ENCODE assay signal across 14 mouse cellular contexts in the genomic region with DNA sequence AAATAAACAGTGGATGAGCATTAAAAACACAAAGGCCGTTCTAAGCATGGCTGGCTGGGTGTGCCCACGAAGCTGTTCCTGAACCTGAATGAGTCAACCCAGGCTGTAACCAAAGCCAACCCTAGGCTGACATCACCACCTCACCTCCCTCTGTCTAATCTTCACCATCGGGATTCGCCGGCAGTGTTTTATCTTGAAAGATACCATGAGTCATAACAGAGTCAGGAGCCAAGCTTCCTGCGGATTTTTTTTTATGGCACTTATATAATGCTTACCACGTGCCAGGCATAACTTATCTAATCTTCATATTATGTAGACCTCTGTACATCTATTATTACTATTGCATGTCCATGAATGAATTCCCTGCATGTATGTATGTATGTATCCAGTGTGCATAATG. TPM values are rescaled to one million over a fixed set of nuclear protein-coding genes. Genes with fewer than 3 reads are reported as not detected.
A peak's percentile ranks its signal among the peaks of the same experiment; 100 is the strongest.
DNase-seq lines count a peak whose midpoint lies in the region; ATAC-seq and TF ChIP-seq lines count a peak whose summit lies in the region.
"Had no signal": no experiment of that assay in that cellular context is flagged by ENCODE, and none has a peak within 500 bp of the region (broad histone marks: within the 10 kb centered on the region; RNA-seq: fewer than 3 reads in every experiment).

No protein-coding gene starts in this region.

- in situ Hi-C loops in Patski (cut with MboI; ENCODE audit: low pct_unique_long_range_greater_than_20kb) = no loop called here

- H3K27me3 ChIP-seq in lung, embryonic 14.5 days (ENCODE audit: insufficient read depth, low read length) = no peaks in the 10 kb centered on the region
- H3K27me3 ChIP-seq in Patski = no peaks in the 10 kb centered on the region
- H3K27me3 ChIP-seq: heart, embryonic 12.5 days; lung, embryonic 15.5 days; midbrain, embryonic 15.5 days had no signal

- peaks cover 10% of the 10 kb centered on the region for H3K4me1 ChIP-seq in lung, embryonic 14.5 days (ENCODE audit: insufficient read depth)
- H3K4me1 ChIP-seq: midbrain, embryonic 15.5 days had no signal

- CTCF ChIA-PET in Patski (lab: Charles Lee) = interaction anchor here (1.5 to 1.7 kb wide), 2 partner anchors 9 to 14 kb away, joined by 5 to 6 read pairs; a partner anchor contains a TSS

- H3K9me3 ChIP-seq in lung, embryonic 14.5 days (ENCODE audit: low read depth, low read length) = no peaks in the 10 kb centered on the region
- H3K9me3 ChIP-seq: heart, embryonic 12.5 days; lung, embryonic 15.5 days; midbrain, embryonic 15.5 days had no signal

- peak; percentile 45 for DNase-seq in lung, embryonic 14.5 days
- no peak for DNase-seq in lung, postnatal 14 days
- DNase-seq in CD4-positive helper T cell, adult 2 months (ENCODE audit: low read depth, low spot score) = peak; percentile 18
- no peak for DNase-seq in Patski (ENCODE audit: low read depth, low spot score)
- DNase-seq in lung, postnatal 36 days = peak; percentile 47
- DNase-seq in kidney, postnatal 14 days = no peak
- DNase-seq in gastrocnemius, postnatal 4 days (ENCODE audit: low spot score in 2 of 2) = no peak
- DNase-seq: kidney, postnatal 10 days; thymus, postnatal 4 days had no signal

- H3K36me3 ChIP-seq in lung, embryonic 14.5 days (ENCODE audit: insufficient read depth) = no peaks in the 10 kb centered on the region
- H3K36me3 ChIP-seq: heart, embryonic 12.5 days; lung, embryonic 15.5 days; midbrain, embryonic 15.5 days had no signal

- no peak for ATAC-seq in lung, embryonic 14.5 days (ENCODE audit: insufficient read depth)
- ATAC-seq in Patski = peak; percentile 40
- ATAC-seq: hindbrain, embryonic 16.5 days; midbrain, embryonic 15.5 days had no signal

- H3K9ac ChIP-seq in lung, embryonic 14.5 days = no peak overlapping the region
- H3K9ac ChIP-seq: heart, embryonic 12.5 days; lung, embryonic 15.5 days; midbrain, embryonic 15.5 days had no signal

- no peak overlapping the region for H3K4me3 ChIP-seq in lung, embryonic 14.5 days (ENCODE audit: low read depth, low read length)
- H3K4me3 ChIP-seq: erythroblast, embryonic 14.5 days; heart, embryonic 12.5 days; lung, embryonic 15.5 days; midbrain, embryonic 15.5 days had no signal

- 35% methylated on average over 7 of the region's 7 CpGs for WGBS in lung, embryonic 14.5 days

- no peak overlapping the region for H3K27ac ChIP-seq in lung, embryonic 14.5 days (ENCODE audit: low read depth)
- H3K27ac ChIP-seq: lung, embryonic 15.5 days; midbrain, embryonic 15.5 days had no signal

- POLR2A ChIA-PET in Patski (lab: Charles Lee) = no interaction called here

- TF ChIP-seq CTCF in lung, embryonic 14.5 days (IDR thresholded peaks at IDR 0.05; ENCODE audit: low read depth) = no peak
- no peak for TF ChIP-seq CTCF in Patski (IDR thresholded peaks at IDR 0.05)

- H3K4me2 ChIP-seq in lung, embryonic 14.5 days = no peak overlapping the region
- H3K4me2 ChIP-seq: heart, embryonic 12.5 days; lung, embryonic 15.5 days; midbrain, embryonic 15.5 days had no signal

RNA-seq across cellular contexts. Expression of a gene that starts 9.4 kb away (rescaled TPM):
- polyA plus RNA-seq in lung, embryonic 14.5 days (2014; fragmentation: Nextera tagmentation; extraction: Ambion mirVana) = 17.7 and 18.4 TPM in 2 replicates
- polyA plus RNA-seq in Patski (2021) = 0.44 TPM
- 10 to 100 TPM in 1 of 2 experiments, 1 to 10 TPM in 1; 8.8 to 12.1 TPM for total RNA-seq in gastrocnemius, postnatal 4 days (2021)
- polyA plus RNA-seq: erythroblast, embryonic 14.5 days had no signal

RNA-seq across cellular contexts. Expression of a gene that starts 32.5 kb away (rescaled TPM):
- polyA plus RNA-seq in lung, embryonic 14.5 days (2014; fragmentation: Nextera tagmentation; extraction: Ambion mirVana) = 41.0 and 41.8 TPM in 2 replicates
- 65.8 TPM for polyA plus RNA-seq in Patski (2021)
- total RNA-seq in gastrocnemius, postnatal 4 days (2021) = 10 to 100 TPM; 29.3 to 30.4 TPM

RNA-seq across cellular contexts. Expression of a gene that starts 47.5 kb away (rescaled TPM):
- polyA plus RNA-seq in lung, embryonic 14.5 days (2014; fragmentation: Nextera tagmentation; extraction: Ambion mirVana) = 66.4 and 71.6 TPM in 2 replicates
- polyA plus RNA-seq in Patski (2021) = 53.1 TPM
- 10 to 100 TPM; 21.4 to 23.1 TPM for total RNA-seq in gastrocnemius, postnatal 4 days (2021)

Comparison
In these comparisons a context has a peak if more than half of its experiments do, and no peak if none do; other contexts are left out.
1. DNase-seq: peak in lung, embryonic 14.5 days (single experiment), CD4-positive helper T cell, adult 2 months (single experiment) and lung, postnatal 36 days (single experiment); none in lung, postnatal 14 days (single experiment), Patski (single experiment), kidney, postnatal 14 days (single experiment) and gastrocnemius, postnatal 4 days (0 of 2).
2. RNA of a gene that starts 9.4 kb away (polyA plus RNA-seq): 17.7 to 18.4 TPM in lung, embryonic 14.5 days; 0.44 TPM in Patski (single experiment); every median in the first group is over 10 times any median in the second.